Mouse (Mus musculus) heart, adult 8-10 months (tissue): ENCODE data around the gene Mrps7. TPM values are rescaled to one million over a fixed set of nuclear protein-coding genes. Genes with fewer than 3 reads are reported as not detected.

ENCODE experiments used
- DNase-seq: peaks from one replicate; pipeline ENCODE4 v3.0.0; 2022; ENCODE audit warnings: low spot score
- total RNA-seq, 4 experiments: library from RNA; stranded (reverse); gene quantifications; 2 replicates each; pipeline ENCODE4 v1.2.4; 2022

Gene Mrps7
- total RNA-seq = 100 to 1,000 TPM in 1 of 4 experiments, 10 to 100 TPM in 3; 80.5 to 101 (median 85.0) TPM

GRCm38 (mm10) chr11:115603476-115604303, at the start of gene Mrps7, which contains the start of gene Gga3:
Gene Mrps7 (plus strand): TSS chr11:115603925.
Gene Gga3 (minus strand): TSS chr11:115604051.
- DNase-seq = peak; percentile 88

- DNase-seq = no peak
Observed at GRCm38 (mm10) chr11:115555717-115556116, 48.0 kb upstream of the Mrps7 start.

- no peak for DNase-seq
Observed at GRCm38 (mm10) chr11:115563406-115563805, 40.3 kb upstream of the Mrps7 start.

GRCm38 (mm10) chr11:115564064-115564809, 39.5 kb upstream of the Mrps7 start, which contains the start of gene Nup85:
Gene Nup85 (plus strand): TSS chr11:115564434.
- DNase-seq = peak; percentile 95

- DNase-seq = no peak
Observed at GRCm38 (mm10) chr11:115564961-115565360, 38.8 kb upstream of the Mrps7 start.

- DNase-seq = no peak
Observed at GRCm38 (mm10) chr11:115579080-115579479, 24.6 kb upstream of the Mrps7 start.

- DNase-seq = no peak
Observed at GRCm38 (mm10) chr11:115582913-115583606, 20.7 kb upstream of the Mrps7 start.

- no peak for DNase-seq
Observed at GRCm38 (mm10) chr11:115584376-115585073, 19.2 kb upstream of the Mrps7 start.

GRCm38 (mm10) chr11:115585573-115586100, 18.1 kb upstream of the Mrps7 start:
- DNase-seq = no peak

- DNase-seq = no peak
Observed at GRCm38 (mm10) chr11:115586403-115586802, 17.3 kb upstream of the Mrps7 start.

GRCm38 (mm10) chr11:115587984-115588383, 15.7 kb upstream of the Mrps7 start:
- no peak for DNase-seq

- no peak for DNase-seq
Observed at GRCm38 (mm10) chr11:115590526-115591075, 13.1 kb upstream of the Mrps7 start.

- no peak for DNase-seq
Observed at GRCm38 (mm10) chr11:115595209-115595608, 8.5 kb upstream of the Mrps7 start.

- DNase-seq = no peak
Observed at GRCm38 (mm10) chr11:115598309-115598708, 5.4 kb upstream of the Mrps7 start.

- no peak for DNase-seq
Observed at GRCm38 (mm10) chr11:115599722-115600121, 4.0 kb upstream of the Mrps7 start.

GRCm38 (mm10) chr11:115600743-115601142, 3.0 kb upstream of the Mrps7 start:
- DNase-seq = no peak

GRCm38 (mm10) chr11:115601174-115601573, 2.6 kb upstream of the Mrps7 start:
- DNase-seq = no peak

GRCm38 (mm10) chr11:115603128-115603475, 623 bp upstream of the Mrps7 start:
- no peak for DNase-seq

- DNase-seq = no peak
Observed at GRCm38 (mm10) chr11:115604304-115604696, 575 bp downstream of the Mrps7 start.

GRCm38 (mm10) chr11:115606733-115607132, 3.0 kb downstream of the Mrps7 start:
- DNase-seq = no peak
